Mouse (Mus musculus): ENCODE measurements around the gene Fcho2. TPM values are rescaled to one million over a fixed set of nuclear protein-coding genes. Genes with fewer than 3 reads are reported as not detected.

Gene Fcho2
- polyA plus RNA-seq, 1 experiment, result 17.8 TPM

- peak; percentile 41 for DNase-seq
- peak overlapping the region; percentile 37; the same call in 1 of the 2 replicates for H3K27ac ChIP-seq (ENCODE audit: insufficient read depth, low read depth, low read length)
These were observed 130.9 kb downstream of the Fcho2 start for GRCm38 (mm10) chr13:98684144-98684900.

DNA sequence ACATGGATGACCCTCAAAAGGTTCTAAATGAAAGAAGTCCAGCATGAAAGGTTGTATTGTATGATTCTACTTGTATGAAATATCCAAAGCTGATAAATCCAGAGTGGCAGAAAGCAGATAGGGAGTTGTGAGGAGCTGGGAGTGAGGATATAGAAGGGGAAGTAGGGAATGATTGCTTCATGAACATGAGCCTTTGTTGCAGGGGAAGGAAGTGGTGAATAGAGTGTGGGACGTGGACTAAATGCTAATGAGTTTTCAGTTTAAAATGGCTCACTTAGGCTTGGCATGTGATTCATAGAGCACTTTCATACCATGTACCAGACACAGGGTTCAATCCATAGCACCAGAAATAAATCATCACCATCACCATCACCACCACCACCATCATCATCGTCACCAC is 131.8 kb downstream of the Fcho2 start:
- Histone ChIP-seq H3K4me1 (ENCODE audit: control insufficient read depth, insufficient read depth, low read length) (peaks cover 8% of the 10 kb centered on the region; the same call in 1 of the 2 replicates), H3K27me3 (replicated peaks; ENCODE audit: control insufficient read depth, insufficient read depth, low read length) (no peaks in the 10 kb centered on the region), H3K36me3 (ENCODE audit: control insufficient read depth, insufficient read depth, low read length) (no peaks in the 10 kb centered on the region), H3K4me3 (ENCODE audit: insufficient read depth, low read depth, low read length) (no peak overlapping the region), H3K27ac (ENCODE audit: insufficient read depth, low read depth, low read length) (no peak overlapping the region)
- no peak for TF ChIP-seq CTCF (conservative IDR thresholded peaks at IDR 0.05; ENCODE audit: insufficient read depth, insufficient read length, low read depth, low read length)
- TF ChIP-seq POLR2A (IDR thresholded peaks at IDR 0.05; ENCODE audit: low read depth, low read length), result no peak
- DNase-seq, result no peak
- 77% methylated on average over 2 of the region's 2 CpGs for WGBS

More at GRCm38 (mm10) chr13:98684144-98684900, 130.9 kb downstream of the Fcho2 start:
- no peak overlapping the region for H3K4me3 ChIP-seq (ENCODE audit: insufficient read depth, low read depth, low read length)
- peaks cover 8% of the 10 kb centered on the region for H3K4me1 ChIP-seq (ENCODE audit: control insufficient read depth, insufficient read depth, low read length)
- 43% methylated on average over 9 of the region's 9 CpGs for WGBS
- H3K27me3 ChIP-seq (replicated peaks; ENCODE audit: control insufficient read depth, insufficient read depth, low read length), result no peaks in the 10 kb centered on the region
- TF ChIP-seq POLR2A (IDR thresholded peaks at IDR 0.05; ENCODE audit: low read depth, low read length) (no peak), CTCF (conservative IDR thresholded peaks at IDR 0.05; ENCODE audit: insufficient read depth, insufficient read length, low read depth, low read length) (no peak)
- H3K36me3 ChIP-seq (ENCODE audit: control insufficient read depth, insufficient read depth, low read length), result no peaks in the 10 kb centered on the region

GRCm38 (mm10) chr13:98680470-98681060 is 134.7 kb downstream of the Fcho2 start:
- Histone ChIP-seq H3K4me1 (ENCODE audit: control insufficient read depth, insufficient read depth, low read length) (peaks cover 8% of the 10 kb centered on the region; the same call in 1 of the 2 replicates), H3K36me3 (ENCODE audit: control insufficient read depth, insufficient read depth, low read length) (no peaks in the 10 kb centered on the region), H3K27me3 (replicated peaks; ENCODE audit: control insufficient read depth, insufficient read depth, low read length) (no peaks in the 10 kb centered on the region), H3K4me3 (ENCODE audit: insufficient read depth, low read depth, low read length) (no peak overlapping the region), H3K27ac (ENCODE audit: insufficient read depth, low read depth, low read length) (no peak overlapping the region)
- TF ChIP-seq CTCF (conservative IDR thresholded peaks at IDR 0.05; ENCODE audit: insufficient read depth, insufficient read length, low read depth, low read length) (no peak), POLR2A (IDR thresholded peaks at IDR 0.05; ENCODE audit: low read depth, low read length) (no peak)
- 72% methylated on average over 5 of the region's 5 CpGs for WGBS
- no peak for DNase-seq

- no peaks in the 10 kb centered on the region for H3K36me3 ChIP-seq (ENCODE audit: control insufficient read depth, insufficient read depth, low read length)
- DNase-seq, result no peak
- peaks cover 4% of the 10 kb centered on the region; the same call in 1 of the 2 replicates for H3K4me1 ChIP-seq (ENCODE audit: control insufficient read depth, insufficient read depth, low read length)
- 38% methylated on average over 4 of the region's 4 CpGs for WGBS
- TF ChIP-seq POLR2A (IDR thresholded peaks at IDR 0.05; ENCODE audit: low read depth, low read length) (no peak), CTCF (conservative IDR thresholded peaks at IDR 0.05; ENCODE audit: insufficient read depth, insufficient read length, low read depth, low read length) (no peak)
- no peak overlapping the region for H3K27ac ChIP-seq (ENCODE audit: insufficient read depth, low read depth, low read length)
- no peaks in the 10 kb centered on the region for H3K27me3 ChIP-seq (replicated peaks; ENCODE audit: control insufficient read depth, insufficient read depth, low read length)
- no peak overlapping the region for H3K4me3 ChIP-seq (ENCODE audit: insufficient read depth, low read depth, low read length)
These were observed 135.6 kb downstream of the Fcho2 start for GRCm38 (mm10) chr13:98679631-98680041.

DNA sequence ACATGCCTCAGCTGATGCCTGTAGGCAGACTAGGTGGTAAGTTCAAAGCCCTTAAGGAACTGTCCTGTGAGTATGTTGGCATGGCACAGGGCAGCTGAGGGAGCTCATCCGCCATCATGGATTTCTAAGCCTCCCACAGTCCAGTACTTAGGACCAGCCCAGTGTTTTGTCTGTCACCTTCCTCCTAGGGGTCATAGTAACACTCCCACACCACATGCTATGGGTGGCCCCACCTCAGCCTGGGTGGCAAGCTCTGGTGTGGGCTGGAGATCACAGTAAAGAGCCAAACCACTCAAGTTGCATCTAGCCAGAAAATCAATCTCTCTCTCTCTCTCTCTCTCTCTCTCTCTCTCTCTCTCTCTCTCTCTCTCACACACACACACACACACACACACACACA is 136.0 kb downstream of the Fcho2 start:
- Histone ChIP-seq H3K27me3 (replicated peaks; ENCODE audit: control insufficient read depth, insufficient read depth, low read length) (no peaks in the 10 kb centered on the region), H3K27ac (ENCODE audit: insufficient read depth, low read depth, low read length) (no peak overlapping the region), H3K36me3 (ENCODE audit: control insufficient read depth, insufficient read depth, low read length) (no peaks in the 10 kb centered on the region), H3K4me3 (ENCODE audit: insufficient read depth, low read depth, low read length) (no peak overlapping the region), H3K4me1 (ENCODE audit: control insufficient read depth, insufficient read depth, low read length) (peaks cover 2% of the 10 kb centered on the region; the same call in 1 of the 2 replicates)
- TF ChIP-seq CTCF (conservative IDR thresholded peaks at IDR 0.05; ENCODE audit: insufficient read depth, insufficient read length, low read depth, low read length) (no peak), POLR2A (IDR thresholded peaks at IDR 0.05; ENCODE audit: low read depth, low read length) (no peak)
- DNase-seq, result no peak
- WGBS, result 88% methylated on average over 1 of the region's 1 CpGs

DNA sequence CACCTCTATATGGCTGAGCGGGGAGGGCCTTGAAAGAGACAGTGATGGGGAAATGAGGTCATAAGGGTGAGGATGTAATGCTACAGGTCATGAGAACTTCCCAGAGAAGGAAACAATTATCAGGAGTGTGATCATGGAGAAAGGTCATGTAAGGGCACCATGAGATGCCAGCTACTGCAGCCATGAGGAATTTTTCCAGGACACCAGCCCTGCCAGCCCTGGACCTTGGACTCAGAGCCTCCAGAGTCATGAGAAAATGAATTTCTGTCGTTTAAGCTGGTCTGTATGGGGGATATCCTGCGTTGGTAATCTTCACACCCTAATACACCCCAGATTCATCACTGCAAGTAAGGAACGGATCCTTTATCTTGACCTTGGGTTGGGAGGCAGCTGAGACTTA is 141.3 kb downstream of the Fcho2 start:
- Histone ChIP-seq H3K4me1 (ENCODE audit: control insufficient read depth, insufficient read depth, low read length) (no peaks in the 10 kb centered on the region; the same call in 1 of the 2 replicates), H3K27ac (ENCODE audit: insufficient read depth, low read depth, low read length) (no peak overlapping the region), H3K27me3 (replicated peaks; ENCODE audit: control insufficient read depth, insufficient read depth, low read length) (no peaks in the 10 kb centered on the region), H3K36me3 (ENCODE audit: control insufficient read depth, insufficient read depth, low read length) (no peaks in the 10 kb centered on the region), H3K4me3 (ENCODE audit: insufficient read depth, low read depth, low read length) (no peak overlapping the region)
- 53% methylated on average over 4 of the region's 4 CpGs for WGBS
- peak; percentile 58 for DNase-seq
- TF ChIP-seq POLR2A (IDR thresholded peaks at IDR 0.05; ENCODE audit: low read depth, low read length) (no peak), CTCF (conservative IDR thresholded peaks at IDR 0.05; ENCODE audit: insufficient read depth, insufficient read length, low read depth, low read length) (no peak)

Other genes starting within 250 kb of the Fcho2 start
- gene Tmem174, start 178.0 kb downstream of the Fcho2 start, polyA plus RNA-seq (2012; rRNA removed), result 424 and 448 TPM in 2 replicates
- 25.5 TPM in 2 replicates for gene Tmem171, start 120.6 kb downstream of the Fcho2 start, polyA plus RNA-seq (2012; rRNA removed)
- gene Tnpo1, start 110.9 kb upstream of the Fcho2 start, polyA plus RNA-seq (2012; rRNA removed), result 25.0 and 27.0 TPM in 2 replicates
- gene 1700024P04Rik, start 169.1 kb upstream of the Fcho2 start, polyA plus RNA-seq (2012; rRNA removed), result not detected in 2 replicates